In the genomic region with DNA sequence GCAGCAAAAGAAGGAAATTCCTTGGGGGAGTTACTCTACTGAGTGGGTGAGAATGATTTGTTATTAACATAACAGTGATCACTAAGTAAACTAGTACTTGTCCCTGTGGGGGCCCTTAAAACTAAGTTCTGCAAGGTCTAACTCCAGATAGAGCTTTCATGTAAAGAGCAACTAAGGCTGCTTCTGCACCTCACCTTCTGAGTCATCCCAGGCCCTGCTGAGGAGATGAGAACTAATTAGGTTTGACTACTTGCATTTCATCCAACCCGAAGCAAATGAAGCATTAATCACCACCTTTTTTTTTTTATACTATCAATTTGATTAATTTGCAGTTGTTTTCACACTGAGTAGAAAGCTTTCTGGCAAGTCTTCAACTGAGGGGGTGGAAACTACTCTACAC, we compare ENCODE assay signal across 33 mouse cellular contexts.
A peak's percentile ranks its signal among the peaks of the same experiment; 100 is the strongest.
DNase-seq lines count a peak whose midpoint lies in the region; ATAC-seq lines count a peak whose summit lies in the region.
"Had no signal": no experiment of that assay in that cellular context is flagged by ENCODE, and none has a peak within 500 bp of the region (broad histone marks: within the 10 kb centered on the region; RNA-seq: fewer than 3 reads in every experiment).

No protein-coding gene starts in this region.

- 0 out of 2 replicates have a peak, but pooled peaks cover 5% of the 10 kb centered on the region for H3K9me3 ChIP-seq in midbrain, embryonic 16.5 days (replicated peaks; ENCODE audit: control insufficient read depth, low read length, poor library complexity, severe bottlenecking)
- H3K9me3 ChIP-seq: embryonic facial prominence, embryonic 10.5 days; embryonic facial prominence, embryonic 13.5 days; forebrain, embryonic 13.5 days; heart, embryonic 12.5 days; heart, embryonic 15.5 days; hindbrain, embryonic 10.5 days; hindbrain, embryonic 13.5 days had no signal

- DNase-seq in layer of hippocampus, adult 11-12 months (ENCODE audit: low spot score) = peak; percentile 26
- DNase-seq in layer of hippocampus, postnatal 25 days (ENCODE audit: extremely low spot score in 1 of 2, low spot score in 1 of 2) = no peak
- DNase-seq in ES-CJ7 (ENCODE audit: low read depth, low spot score) = peak; percentile 11
- peak; percentile 62 for DNase-seq in Muller cell, postnatal 12 days (ENCODE audit: inconsistent ontology term)
- peak; percentile 76 for DNase-seq in brain, adult 2 months (ENCODE audit: low read depth, low spot score)
- DNase-seq in left cerebral cortex, postnatal 10 days (ENCODE audit: extremely low spot score in 1 of 2, low spot score in 2 of 2) = no peak
- DNase-seq in cerebellum, adult 18-20 months = no peak
- DNase-seq: adrenal gland, adult 8-10 months; adrenal gland, postnatal 25 days; cerebellum, adult 11 months; cerebellum, adult 8-10 months; cerebellum, postnatal 10 days; cerebellum, postnatal 36 days; embryo, embryonic 11 days; gastrocnemius, adult 2 months; gastrocnemius, postnatal 25 days; heart, adult 18-20 months; heart, postnatal 10 days; heart, postnatal 36 days had no signal

- H3K9ac ChIP-seq in midbrain, embryonic 16.5 days (ENCODE audit: low read depth, low read length) = no peak overlapping the region
- H3K9ac ChIP-seq: embryonic facial prominence, embryonic 13.5 days; forebrain, embryonic 13.5 days; heart, embryonic 12.5 days; heart, embryonic 15.5 days; hindbrain, embryonic 13.5 days had no signal

- no peaks in the 10 kb centered on the region for H3K27me3 ChIP-seq in midbrain, embryonic 16.5 days (ENCODE audit: control insufficient read depth, insufficient read depth, low read depth, low read length)
- H3K27me3 ChIP-seq: embryonic facial prominence, embryonic 13.5 days; forebrain, embryonic 13.5 days; heart, embryonic 12.5 days; heart, embryonic 15.5 days; hindbrain, embryonic 13.5 days; Patski had no signal

- no peak for ATAC-seq in midbrain, embryonic 16.5 days
- ATAC-seq: activated CD4-positive, CD25-positive, alpha-beta regulatory T cell, adult 4 months; CD4-positive, CD25-positive, alpha-beta regulatory T cell, adult 4 months; forebrain, embryonic 13.5 days; forebrain, embryonic 16.5 days; hindbrain, embryonic 16.5 days; Patski had no signal

- H3K4me2 ChIP-seq in midbrain, embryonic 16.5 days (ENCODE audit: low read length) = no peak overlapping the region
- H3K4me2 ChIP-seq: embryonic facial prominence, embryonic 13.5 days; forebrain, embryonic 13.5 days; heart, embryonic 12.5 days; heart, embryonic 15.5 days; hindbrain, embryonic 13.5 days had no signal

- intact Hi-C loops in left cerebral cortex, postnatal 10 days (cut with DNase I) = no loop called here

- 55% methylated on average over 1 of the region's 1 CpGs for WGBS in midbrain, embryonic 16.5 days

- H3K4me3 ChIP-seq in midbrain, embryonic 16.5 days (ENCODE audit: low read depth, low read length) = no peak overlapping the region
- H3K4me3 ChIP-seq: embryonic facial prominence, embryonic 10.5 days; embryonic facial prominence, embryonic 13.5 days; erythroblast, embryonic 14.5 days; forebrain, embryonic 13.5 days; gastrocnemius, adult 2 months; heart, embryonic 12.5 days; heart, embryonic 15.5 days; hindbrain, embryonic 10.5 days; hindbrain, embryonic 13.5 days had no signal

- H3K36me3 ChIP-seq in midbrain, embryonic 16.5 days (ENCODE audit: control insufficient read depth, insufficient read depth, low read length) = no peaks in the 10 kb centered on the region
- H3K36me3 ChIP-seq: embryonic facial prominence, embryonic 10.5 days; embryonic facial prominence, embryonic 13.5 days; heart, embryonic 12.5 days; heart, embryonic 15.5 days; hindbrain, embryonic 10.5 days; hindbrain, embryonic 13.5 days had no signal

- no peak overlapping the region for H3K27ac ChIP-seq in midbrain, embryonic 16.5 days (ENCODE audit: low read length)
- H3K27ac ChIP-seq: embryonic facial prominence, embryonic 10.5 days; embryonic facial prominence, embryonic 13.5 days; forebrain, embryonic 13.5 days; gastrocnemius, adult 2 months; heart, embryonic 15.5 days; hindbrain, embryonic 10.5 days; hindbrain, embryonic 13.5 days had no signal

- H3K4me1 ChIP-seq in midbrain, embryonic 16.5 days (ENCODE audit: control insufficient read depth, insufficient read depth, low read length) = no peaks in the 10 kb centered on the region
- H3K4me1 ChIP-seq: embryonic facial prominence, embryonic 10.5 days; embryonic facial prominence, embryonic 13.5 days; forebrain, embryonic 13.5 days; heart, embryonic 12.5 days; heart, embryonic 15.5 days; hindbrain, embryonic 10.5 days; hindbrain, embryonic 13.5 days had no signal

Comparison
In these comparisons a context has a peak if more than half of its experiments do, and no peak if none do; other contexts are left out.
1. DNase-seq: peak in layer of hippocampus, adult 11-12 months (single experiment), ES-CJ7 (single experiment), Muller cell, postnatal 12 days (single experiment) and brain, adult 2 months (single experiment); none in layer of hippocampus, postnatal 25 days (0 of 2), left cerebral cortex, postnatal 10 days (0 of 2) and cerebellum, adult 18-20 months (0 of 2).